ENCODE assay signal across 10 mouse cellular contexts in genomic region chr4:117374078-117374540, GRCm38 (mm10).
DNase-seq lines count a peak whose midpoint lies in the region; ATAC-seq and TF ChIP-seq lines count a peak whose summit lies in the region.
"Had no signal": no experiment of that assay in that cellular context is flagged by ENCODE, and none has a peak within 500 bp of the region (broad histone marks: within the 10 kb centered on the region; RNA-seq: fewer than 3 reads in every experiment).

No protein-coding gene starts in this region.

- H3K27me3 ChIP-seq in neural tube, embryonic 11.5 days (ENCODE audit: control insufficient read depth, insufficient read depth, low read length): peaks cover 72% of the 10 kb centered on the region
- no peaks in the 10 kb centered on the region for H3K27me3 ChIP-seq in limb, embryonic 14.5 days (ENCODE audit: control insufficient read depth, insufficient read depth, low read length)
- H3K27me3 ChIP-seq: liver, embryonic 13.5 days had no signal

- H3K4me2 ChIP-seq in neural tube, embryonic 11.5 days (ENCODE audit: low read depth): peak overlapping the region; percentile 27
- peak overlapping the region; percentile 35; the same call in 1 of the 2 replicates for H3K4me2 ChIP-seq in limb, embryonic 14.5 days (replicated peaks; ENCODE audit: low read depth, low read length, severe bottlenecking)
- H3K4me2 ChIP-seq: liver, embryonic 13.5 days had no signal

- H3K4me3 ChIP-seq in neural tube, embryonic 11.5 days (ENCODE audit: low read depth, low read length): no peak overlapping the region
- H3K4me3 ChIP-seq in limb, embryonic 14.5 days (replicated peaks; ENCODE audit: low read length): peak overlapping the region; percentile 5; the same call in 1 of the 2 replicates
- H3K4me3 ChIP-seq: liver, embryonic 13.5 days; myocyte had no signal

- H3K27ac ChIP-seq in neural tube, embryonic 11.5 days (ENCODE audit: low read depth, low read length): peak overlapping the region; percentile 67
- no peak overlapping the region for H3K27ac ChIP-seq in limb, embryonic 14.5 days (replicated peaks; ENCODE audit: low read depth, low read length)
- H3K27ac ChIP-seq: liver, embryonic 13.5 days had no signal

- ATAC-seq in neural tube, embryonic 11.5 days (ENCODE audit: insufficient read depth, low FRiP score, low TSS enrichment): peak; percentile 68
- ATAC-seq in limb, embryonic 14.5 days (ENCODE audit: low FRiP score, low read depth): no peak

- H3K4me1 ChIP-seq in neural tube, embryonic 11.5 days (ENCODE audit: control insufficient read depth, insufficient read depth, low read length): peaks cover 33% of the 10 kb centered on the region
- peaks cover 48% of the 10 kb centered on the region for H3K4me1 ChIP-seq in limb, embryonic 14.5 days (ENCODE audit: control insufficient read depth, insufficient read depth, low read length)

- H3K9me3 ChIP-seq in neural tube, embryonic 11.5 days (ENCODE audit: control insufficient read depth, low read length): no peaks in the 10 kb centered on the region
- H3K9me3 ChIP-seq in limb, embryonic 14.5 days (ENCODE audit: control insufficient read depth, low read length): no peaks in the 10 kb centered on the region
- H3K9me3 ChIP-seq: liver, embryonic 13.5 days had no signal

- 2% methylated on average over 10 of the region's 10 CpGs for WGBS in neural tube, embryonic 11.5 days
- 17% methylated on average over 10 of the region's 10 CpGs for WGBS in limb, embryonic 14.5 days

- DNase-seq in embryo, embryonic 11 days: peak; percentile 52
- DNase-seq in embryo, embryonic 10.5 days (ENCODE audit: low spot score): no peak
- no peak for DNase-seq in neural tube, embryonic 11.5 days (ENCODE audit: low spot score)
- DNase-seq in neural tube, embryonic 10.5 days (ENCODE audit: extremely low spot score, low spot score): no peak
- DNase-seq in limb, embryonic 14.5 days (ENCODE audit: low spot score): no peak
- no peak for DNase-seq in left cerebral cortex, adult 8-10 months (ENCODE audit: low spot score in 2 of 2)
- DNase-seq in right cerebral cortex, adult 2 months (ENCODE audit: low spot score in 2 of 2): no peak
- no peak for DNase-seq in c-Kit-positive CD71-positive TER-119-positive erythroid progenitor cells, embryonic 14.5 days (ENCODE audit: low spot score)
- DNase-seq: liver, embryonic 13.5 days had no signal

- H3K36me3 ChIP-seq in neural tube, embryonic 11.5 days (ENCODE audit: control insufficient read depth, insufficient read depth, low read length): no peaks in the 10 kb centered on the region
- no peaks in the 10 kb centered on the region for H3K36me3 ChIP-seq in limb, embryonic 14.5 days (ENCODE audit: control insufficient read depth, insufficient read depth, low read length)
- H3K36me3 ChIP-seq: liver, embryonic 13.5 days had no signal

- H3K9ac ChIP-seq in neural tube, embryonic 11.5 days (ENCODE audit: low read length): no peak overlapping the region; the same call in 1 of the 2 replicates
- peak overlapping the region; percentile 31; the same call in 1 of the 2 replicates for H3K9ac ChIP-seq in limb, embryonic 14.5 days (ENCODE audit: low read depth, low read length, severe bottlenecking)
- H3K9ac ChIP-seq: liver, embryonic 13.5 days had no signal

- TF ChIP-seq POLR2A in limb, embryonic 14.5 days (IDR thresholded peaks at IDR 0.05; ENCODE audit: borderline replicate concordance, extremely low read depth, insufficient read depth, insufficient read length): no peak
